Mouse (Mus musculus) E14TG2a.4 (cell line): ENCODE measurements around the gene Tmem242.

Experiments
- CTCF ChIP-seq: conservative IDR thresholded peaks from 2 replicates; pipeline ENCODE4 v1.5.1; 2014; ENCODE audit warnings: low read length
- NANOG ChIP-seq: IDR thresholded peaks from 2 replicates; pipeline ENCODE4 v1.6.1; 2014; ENCODE audit warnings: borderline replicate concordance, low read length, mixed read lengths
- POU5F1 ChIP-seq: IDR thresholded peaks from 2 replicates; pipeline ENCODE4 v1.6.1; 2014; ENCODE audit warnings: low read length, borderline replicate concordance

- TF ChIP-seq CTCF (peak; percentile 99), NANOG (no peak), POU5F1 (no peak)
Measured at GRCm38 (mm10) chr17:5429090-5429771, 10.8 kb downstream of the Tmem242 start.
